Comparison of ENCODE assay signal across 21 mouse cellular contexts in genomic region chr11:115522703-115523102, GRCm38 (mm10). TPM values are rescaled to one million over a fixed set of nuclear protein-coding genes. Genes with fewer than 3 reads are reported as not detected.
DNase-seq lines count a peak whose midpoint lies in the region; TF ChIP-seq lines count a peak whose summit lies in the region.
"Had no signal": no experiment of that assay in that cellular context is flagged by ENCODE, and none has a peak within 500 bp of the region (broad histone marks: within the 10 kb centered on the region; RNA-seq: fewer than 3 reads in every experiment).

No protein-coding gene starts in this region.

- H3K9me3 ChIP-seq in heart, embryonic 10.5 days = no peaks in the 10 kb centered on the region
- H3K9me3 ChIP-seq in ES-E14 (ENCODE audit: control insufficient read depth, insufficient read depth, low read depth, low read length) (no peaks in the 10 kb centered on the region), MEL (replicated peaks; ENCODE audit: insufficient read depth, low read length) (no peaks in the 10 kb centered on the region)
- H3K9me3 ChIP-seq: G1E had no signal

- peaks cover 52% of the 10 kb centered on the region for H3K36me3 ChIP-seq in heart, embryonic 10.5 days
- H3K36me3 ChIP-seq in ES-E14 (ENCODE audit: control insufficient read depth, insufficient read depth, low read length, poor library complexity, severe bottlenecking) (peaks cover 24% of the 10 kb centered on the region), MEL (ENCODE audit: control insufficient read depth in 1 of 2, insufficient read depth in 2 of 2, low read length in 2 of 2) (peaks cover 12 to 34% of the 10 kb centered on the region in 2 experiments)

- H3K4me1 ChIP-seq in heart, embryonic 10.5 days = peaks cover 4% of the 10 kb centered on the region; the same call in 1 of the 2 replicates
- H3K4me1 ChIP-seq in ES-E14 (ENCODE audit: control insufficient read depth in 2 of 2, insufficient read depth in 2 of 2, low read length in 2 of 2, poor library complexity in 1 of 2) (peaks cover 0 to 2% of the 10 kb centered on the region in 2 experiments; a peak in 1 of 4 replicates), MEL (ENCODE audit: control insufficient read depth in 1 of 2, insufficient read depth in 2 of 2, low read length in 2 of 2) (0 out of 4 replicates have a peak, but pooled peaks cover 0 to 3% of the 10 kb centered on the region in 2 experiments)

- no peak overlapping the region for H3K9ac ChIP-seq in ES-E14 (ENCODE audit: insufficient read depth, low read depth, low read length, poor library complexity, severe bottlenecking)
- H3K9ac ChIP-seq in MEL (ENCODE audit: control insufficient read depth, low read depth, low read length, poor library complexity, severe bottlenecking) = no peak overlapping the region

- no peak overlapping the region for H3K27ac ChIP-seq in heart, embryonic 10.5 days
- H3K27ac ChIP-seq in ES-E14 (ENCODE audit: insufficient read depth, low read depth, low read length, poor library complexity, severe bottlenecking) (no peak overlapping the region), MEL (ENCODE audit: control insufficient read depth, low read depth, low read length) (no peak overlapping the region)

- TF ChIP-seq CTCF in MEL (IDR thresholded peaks at IDR 0.05 in 2 of 3, conservative IDR thresholded peaks at IDR 0.05 in 1 of 3; ENCODE audit: control insufficient read depth in 1 of 3, insufficient read depth in 1 of 3, low read depth in 2 of 3, low read length in 3 of 3, poor library complexity in 1 of 3, severe bottlenecking in 1 of 3) = no peak

- TF ChIP-seq EP300 in MEL (IDR thresholded peaks at IDR 0.05; ENCODE audit: low read depth in 1 of 2, low read length in 2 of 2) = no peak

- TF ChIP-seq POLR2A in MEL (IDR thresholded peaks at IDR 0.05; ENCODE audit: control insufficient read depth in 1 of 2, insufficient read depth in 1 of 2, low read depth in 1 of 2, low read length in 2 of 2, poor library complexity in 1 of 2) = no peak; a peak in 1 of 4 replicates

- H3K4me3 ChIP-seq in heart, embryonic 10.5 days = no peak overlapping the region
- no peak overlapping the region for H3K4me3 ChIP-seq in ES-E14 (ENCODE audit: insufficient read depth in 1 of 2, low read depth in 1 of 2, low read length in 2 of 2, poor library complexity in 1 of 2, severe bottlenecking in 1 of 2)
- no peak overlapping the region for H3K4me3 ChIP-seq in MEL (ENCODE audit: control insufficient read depth in 1 of 2, insufficient read depth in 1 of 2, low read depth in 2 of 2, low read length in 2 of 2)

- H3K79me2 ChIP-seq in MEL (ENCODE audit: control insufficient read depth, insufficient read depth, low read length, poor library complexity) = no peaks in the 10 kb centered on the region; the same call in none of the 2 replicates

- no peak for TF ChIP-seq RAD21 in MEL (IDR thresholded peaks at IDR 0.05; ENCODE audit: low read depth, low read length)

- in situ Hi-C loops in ES-E14 (cut with MboI; ENCODE audit: low sequenced_read_pairs in 2 of 2, unreplicated experiment in 2 of 2) = no loop called here

- 80% methylated on average over 2 of the region's 2 CpGs for WGBS in heart, embryonic 10.5 days

- no peaks in the 10 kb centered on the region for H3K27me3 ChIP-seq in heart, embryonic 10.5 days (ENCODE audit: insufficient read depth, poor library complexity, severe bottlenecking)
- no peaks in the 10 kb centered on the region for H3K27me3 ChIP-seq in MEL (ENCODE audit: control insufficient read depth in 1 of 2, insufficient read depth in 2 of 2, low read length in 2 of 2)
- H3K27me3 ChIP-seq: CH12.LX, Patski had no signal

- peak; percentile 48 for DNase-seq in heart, embryonic 10.5 days (ENCODE audit: low spot score)
- DNase-seq in heart, adult 8-10 months (ENCODE audit: low spot score) = no peak
- DNase-seq in ES-E14 (ENCODE audit: low read depth, low spot score) (no peak), MEL (ENCODE audit: low read depth, low spot score) (no peak)
- no peak for DNase-seq in layer of hippocampus, postnatal 25 days (ENCODE audit: extremely low spot score in 1 of 2, low spot score in 1 of 2)
- no peak for DNase-seq in layer of hippocampus, postnatal 36 days
- DNase-seq: adrenal gland, adult 2 months; adrenal gland, adult 8-10 months; adrenal gland, postnatal 10 days; adrenal gland, postnatal 14 days; adrenal gland, postnatal 25 days; adrenal gland, postnatal 36 days; B cell, adult 2 months; cerebellum, adult 11 months; cerebellum, adult 11-12 months; cerebellum, adult 18-20 months; cerebellum, adult 2 months; cerebellum, adult 8-10 months had no signal

TF ChIP-seq in ES-E14, 5 proteins besides CTCF, POLR2A, EP300 and RAD21:
- peak; percentile 68 for TF ChIP-seq ZNF384 (IDR thresholded peaks at IDR 0.05; ENCODE audit: low read depth, low read length)
- TF ChIP-seq HCFC1 (IDR thresholded peaks at IDR 0.05; ENCODE audit: borderline replicate concordance, insufficient read depth, low read length) = no peak
TF ChIP-seq in ES-E14: peak in this region for 1.

TF ChIP-seq in MEL, 35 proteins besides CTCF, POLR2A, EP300 and RAD21:
- no peak for TF ChIP-seq JUND (IDR thresholded peaks at IDR 0.05; ENCODE audit: low read depth, low read length)
- TF ChIP-seq ZNF384 (IDR thresholded peaks at IDR 0.05; ENCODE audit: low read depth, low read length) = peak; percentile 62
- TF ChIP-seq TBP (IDR thresholded peaks at IDR 0.05; ENCODE audit: low read depth, low read length) = no peak
- TF ChIP-seq NELFE (IDR thresholded peaks at IDR 0.05; ENCODE audit: low read depth, low read length) = no peak

RNA-seq across cellular contexts. Expression of gene Jpt1, which starts 8.5 kb away (rescaled TPM):
- 451 and 471 TPM in 2 replicates for polyA plus RNA-seq in heart, embryonic 10.5 days (2016; fragmentation: Nextera tagmentation; extraction: Ambion mirVana)
- total RNA-seq in heart, adult 8-10 months (2022) = 100 to 1,000 TPM; 114 to 126 (median 121) TPM
- total RNA-seq in ES-E14 (2012; rRNA removed) (164 and 205 TPM in 2 replicates), MEL (2012; rRNA removed) (331 and 353 TPM in 2 replicates)
- 100 to 1,000 TPM in 1 of 2 experiments, not detected in 1; 382 TPM for polyA plus RNA-seq in MEL (2012; ENCODE audit: insufficient read depth in 1 of 2, insufficient read length in 2 of 2, low read depth in 1 of 2, low replicate concordance in 2 of 2, missing spikeins in 1 of 2)
- total RNA-seq in layer of hippocampus, postnatal 25 days (2021) = 100 to 1,000 TPM; 134 to 165 TPM
- 100 to 1,000 TPM; 138 to 161 TPM for total RNA-seq in layer of hippocampus, postnatal 36 days (2021)

RNA-seq across cellular contexts. Expression of gene Sumo2, which starts 13.4 kb away (rescaled TPM):
- polyA plus RNA-seq in heart, embryonic 10.5 days (2016; fragmentation: Nextera tagmentation; extraction: Ambion mirVana) = 713 and 931 TPM in 2 replicates
- total RNA-seq in heart, adult 8-10 months (2022) = 100 to 1,000 TPM; 166 to 179 (median 176) TPM
- total RNA-seq in ES-E14 (2012; rRNA removed) (325 and 579 TPM in 2 replicates), MEL (2012; rRNA removed) (653 and 657 TPM in 2 replicates)
- 100 to 1,000 TPM in 1 of 2 experiments, not detected in 1; 556 TPM for polyA plus RNA-seq in MEL (2012; ENCODE audit: insufficient read depth in 1 of 2, insufficient read length in 2 of 2, low read depth in 1 of 2, low replicate concordance in 2 of 2, missing spikeins in 1 of 2)
- 100 to 1,000 TPM; 329 to 353 TPM for total RNA-seq in layer of hippocampus, postnatal 25 days (2021)
- total RNA-seq in layer of hippocampus, postnatal 36 days (2021) = 100 to 1,000 TPM; 324 to 344 TPM

RNA-seq across cellular contexts. Expression of gene Nt5c, which starts 31.0 kb away (rescaled TPM):
- 79.3 and 95.0 TPM in 2 replicates for polyA plus RNA-seq in heart, embryonic 10.5 days (2016; fragmentation: Nextera tagmentation; extraction: Ambion mirVana)
- 10 to 100 TPM in 2 of 4 experiments, 1 to 10 TPM in 2; 8.7 to 14.9 (median 10.1) TPM for total RNA-seq in heart, adult 8-10 months (2022)
- total RNA-seq in ES-E14 (2012; rRNA removed) (37.2 and 50.5 TPM in 2 replicates), MEL (2012; rRNA removed) (96.6 and 99.3 TPM in 2 replicates)
- polyA plus RNA-seq in MEL (2012; ENCODE audit: insufficient read depth in 1 of 2, insufficient read length in 2 of 2, low read depth in 1 of 2, low replicate concordance in 2 of 2, missing spikeins in 1 of 2) = 100 to 1,000 TPM in 1 of 2 experiments, not detected in 1; 102 TPM
- total RNA-seq in layer of hippocampus, postnatal 25 days (2021) = 10 to 100 TPM; 68.8 to 70.4 TPM
- 10 to 100 TPM; 62.5 to 67.8 TPM for total RNA-seq in layer of hippocampus, postnatal 36 days (2021)

RNA-seq across cellular contexts. Expression of gene Nup85, which starts 41.5 kb away (rescaled TPM):
- 179 and 208 TPM in 2 replicates for polyA plus RNA-seq in heart, embryonic 10.5 days (2016; fragmentation: Nextera tagmentation; extraction: Ambion mirVana)
- 10 to 100 TPM; 15.7 to 24.4 (median 19.2) TPM for total RNA-seq in heart, adult 8-10 months (2022)
- 279 and 312 TPM in 2 replicates for total RNA-seq in ES-E14 (2012; rRNA removed)
- 338 and 362 TPM in 2 replicates for total RNA-seq in MEL (2012; rRNA removed)
- polyA plus RNA-seq in MEL (2012; ENCODE audit: insufficient read depth in 1 of 2, insufficient read length in 2 of 2, low read depth in 1 of 2, low replicate concordance in 2 of 2, missing spikeins in 1 of 2) = 100 to 1,000 TPM in 1 of 2 experiments, not detected in 1; 370 TPM
- 10 to 100 TPM; 44.5 to 44.9 TPM for total RNA-seq in layer of hippocampus, postnatal 25 days (2021)
- 10 to 100 TPM; 49.8 to 60.7 TPM for total RNA-seq in layer of hippocampus, postnatal 36 days (2021)

RNA-seq across cellular contexts. Expression of gene Armc7, which starts 47.2 kb away (rescaled TPM):
- polyA plus RNA-seq in heart, embryonic 10.5 days (2016; fragmentation: Nextera tagmentation; extraction: Ambion mirVana) = 5.4 and 7.6 TPM in 2 replicates
- 1 to 10 TPM; 1.2 to 2.2 (median 1.9) TPM for total RNA-seq in heart, adult 8-10 months (2022)
- total RNA-seq in ES-E14 (2012; rRNA removed) = 4.8 and 5.0 TPM in 2 replicates
- 7.0 and 9.1 TPM in 2 replicates for total RNA-seq in MEL (2012; rRNA removed)
- polyA plus RNA-seq in MEL (2012; ENCODE audit: insufficient read depth in 1 of 2, insufficient read length in 2 of 2, low read depth in 1 of 2, low replicate concordance in 2 of 2, missing spikeins in 1 of 2) = 10 to 100 TPM in 1 of 2 experiments, not detected in 1; 13.1 TPM
- total RNA-seq in layer of hippocampus, postnatal 25 days (2021) = 10 to 100 TPM in 1 of 2 experiments, 1 to 10 TPM in 1; 9.3 to 10.3 TPM
- total RNA-seq in layer of hippocampus, postnatal 36 days (2021) = 10 to 100 TPM; 10.9 to 11.2 TPM
